Mouse (Mus musculus): Measurements from ENCODE around the gene Pigf. TPM values are rescaled to one million over a fixed set of nuclear protein-coding genes. Genes with fewer than 3 reads are reported as not detected.

The Pigf gene
- total RNA-seq, 1 experiment from 2014 or later: 35.6 TPM

- ATAC-seq (replicated peaks in 1 of 2; ENCODE audit: insufficient read depth in 1 of 2, low FRiP score in 2 of 2, low TSS enrichment in 1 of 2, low read depth in 1 of 2, poor library complexity in 2 of 2, severe bottlenecking in 2 of 2): peak; percentile 94 to 97
These were observed 19.2 kb upstream of the Pigf start for GRCm38 (mm10) chr17:87044364-87044763.

GRCm38 (mm10) chr17:87041739-87042138 is 16.5 kb upstream of the Pigf start:
- ATAC-seq (replicated peaks in 1 of 2; ENCODE audit: insufficient read depth in 1 of 2, low FRiP score in 2 of 2, low TSS enrichment in 1 of 2, low read depth in 1 of 2, poor library complexity in 2 of 2, severe bottlenecking in 2 of 2): no peak

GRCm38 (mm10) chr17:87038496-87038895 is 13.3 kb upstream of the Pigf start:
- ATAC-seq (replicated peaks in 1 of 2; ENCODE audit: insufficient read depth in 1 of 2, low FRiP score in 2 of 2, low TSS enrichment in 1 of 2, low read depth in 1 of 2, poor library complexity in 2 of 2, severe bottlenecking in 2 of 2): no peak

GRCm38 (mm10) chr17:87036141-87037073 is 11.2 kb upstream of the Pigf start:
- ATAC-seq (replicated peaks in 1 of 2; ENCODE audit: insufficient read depth in 1 of 2, low FRiP score in 2 of 2, low TSS enrichment in 1 of 2, low read depth in 1 of 2, poor library complexity in 2 of 2, severe bottlenecking in 2 of 2): peak; percentile 75 to 78; a peak in 2 of 4 replicates

GRCm38 (mm10) chr17:87024491-87025242 is 539 bp downstream of the Pigf start:
- 0 out of 4 replicates have a peak, but pooled peaks of 1 of the 2 experiments have one; percentile 2 for ATAC-seq (replicated peaks in 1 of 2; ENCODE audit: insufficient read depth in 1 of 2, low FRiP score in 2 of 2, low TSS enrichment in 1 of 2, low read depth in 1 of 2, poor library complexity in 2 of 2, severe bottlenecking in 2 of 2)

GRCm38 (mm10) chr17:87019692-87020091 is 5.5 kb downstream of the Pigf start:
- ATAC-seq (replicated peaks in 1 of 2; ENCODE audit: insufficient read depth in 1 of 2, low FRiP score in 2 of 2, low TSS enrichment in 1 of 2, low read depth in 1 of 2, poor library complexity in 2 of 2, severe bottlenecking in 2 of 2): no peak

- ATAC-seq (replicated peaks in 1 of 2; ENCODE audit: insufficient read depth in 1 of 2, low FRiP score in 2 of 2, low TSS enrichment in 1 of 2, low read depth in 1 of 2, poor library complexity in 2 of 2, severe bottlenecking in 2 of 2): no peak
These were observed 13.7 kb downstream of the Pigf start for GRCm38 (mm10) chr17:87011301-87012019.

GRCm38 (mm10) chr17:87008950-87009349 is 16.3 kb downstream of the Pigf start:
- no peak for ATAC-seq (replicated peaks in 1 of 2; ENCODE audit: insufficient read depth in 1 of 2, low FRiP score in 2 of 2, low TSS enrichment in 1 of 2, low read depth in 1 of 2, poor library complexity in 2 of 2, severe bottlenecking in 2 of 2)

- no peak for ATAC-seq (replicated peaks in 1 of 2; ENCODE audit: insufficient read depth in 1 of 2, low FRiP score in 2 of 2, low TSS enrichment in 1 of 2, low read depth in 1 of 2, poor library complexity in 2 of 2, severe bottlenecking in 2 of 2)
These were observed 27.9 kb downstream of the Pigf start for GRCm38 (mm10) chr17:86997323-86997722.

GRCm38 (mm10) chr17:86991306-86991705 is 33.9 kb downstream of the Pigf start:
- no peak for ATAC-seq (replicated peaks in 1 of 2; ENCODE audit: insufficient read depth in 1 of 2, low FRiP score in 2 of 2, low TSS enrichment in 1 of 2, low read depth in 1 of 2, poor library complexity in 2 of 2, severe bottlenecking in 2 of 2)

GRCm38 (mm10) chr17:86988601-86989184 is 36.5 kb downstream of the Pigf start:
- ATAC-seq (replicated peaks in 1 of 2; ENCODE audit: insufficient read depth in 1 of 2, low FRiP score in 2 of 2, low TSS enrichment in 1 of 2, low read depth in 1 of 2, poor library complexity in 2 of 2, severe bottlenecking in 2 of 2): no peak

- no peak; a peak in 1 of 4 replicates for ATAC-seq (replicated peaks in 1 of 2; ENCODE audit: insufficient read depth in 1 of 2, low FRiP score in 2 of 2, low TSS enrichment in 1 of 2, low read depth in 1 of 2, poor library complexity in 2 of 2, severe bottlenecking in 2 of 2)
These were observed 37.0 kb downstream of the Pigf start for GRCm38 (mm10) chr17:86988161-86988560.

- no peak for ATAC-seq (replicated peaks in 1 of 2; ENCODE audit: insufficient read depth in 1 of 2, low FRiP score in 2 of 2, low TSS enrichment in 1 of 2, low read depth in 1 of 2, poor library complexity in 2 of 2, severe bottlenecking in 2 of 2)
These were observed 38.6 kb downstream of the Pigf start for GRCm38 (mm10) chr17:86986449-86987138.

GRCm38 (mm10) chr17:86982497-86982896 is 42.7 kb downstream of the Pigf start:
- no peak for ATAC-seq (replicated peaks in 1 of 2; ENCODE audit: insufficient read depth in 1 of 2, low FRiP score in 2 of 2, low TSS enrichment in 1 of 2, low read depth in 1 of 2, poor library complexity in 2 of 2, severe bottlenecking in 2 of 2)

- no peak for ATAC-seq (replicated peaks in 1 of 2; ENCODE audit: insufficient read depth in 1 of 2, low FRiP score in 2 of 2, low TSS enrichment in 1 of 2, low read depth in 1 of 2, poor library complexity in 2 of 2, severe bottlenecking in 2 of 2)
These were observed 43.5 kb downstream of the Pigf start for GRCm38 (mm10) chr17:86981701-86982100.

GRCm38 (mm10) chr17:86981205-86981604 is 44.0 kb downstream of the Pigf start:
- no peak for ATAC-seq (replicated peaks in 1 of 2; ENCODE audit: insufficient read depth in 1 of 2, low FRiP score in 2 of 2, low TSS enrichment in 1 of 2, low read depth in 1 of 2, poor library complexity in 2 of 2, severe bottlenecking in 2 of 2)

GRCm38 (mm10) chr17:86978496-86978895 is 46.7 kb downstream of the Pigf start:
- peak; percentile 76 to 87 for ATAC-seq (replicated peaks in 1 of 2; ENCODE audit: insufficient read depth in 1 of 2, low FRiP score in 2 of 2, low TSS enrichment in 1 of 2, low read depth in 1 of 2, poor library complexity in 2 of 2, severe bottlenecking in 2 of 2)
